Mouse (Mus musculus): ENCODE measurements around the gene Pradc1. TPM values are rescaled to one million over a fixed set of nuclear protein-coding genes. Genes with fewer than 3 reads are reported as not detected.

Pradc1 gene
- total RNA-seq (2021), result 10 to 100 TPM; 25.3 to 26.0 TPM
- long read RNA-seq, experiment 1, partial matches to known transcripts, result 0 of 3 reads
- long read RNA-seq, experiment 1, other reads (novel, unspliced or antisense), result 2 of 3 reads
- long read RNA-seq, experiment 2, partial matches to known transcripts, result 1 of 5 reads
- long read RNA-seq, experiment 2, other reads (novel, unspliced or antisense), result 3 of 5 reads

GRCm38 (mm10) chr6:85451664-85452410, at the start of gene Pradc1:
Pradc1 (minus strand) TSS chr6:85451970.
- H3K4me3 ChIP-seq, result peak within 1 kb of the TSS; percentile 72
- peak; percentile 97 to 98 for DNase-seq (ENCODE audit: extremely low spot score in 1 of 2, low spot score in 2 of 2)
- H3K27ac ChIP-seq, result peak within 1 kb of the TSS; percentile 91
- no peak for TF ChIP-seq CTCF (IDR thresholded peaks at IDR 0.05)
- intact Hi-C loops (cut with DNase I), result loop anchor here (5.0 kb wide), 3 partner anchors 60 to 465 kb away; partner anchors contain the start of genes Alms1, Egr4 and Nat8f1

DNA sequence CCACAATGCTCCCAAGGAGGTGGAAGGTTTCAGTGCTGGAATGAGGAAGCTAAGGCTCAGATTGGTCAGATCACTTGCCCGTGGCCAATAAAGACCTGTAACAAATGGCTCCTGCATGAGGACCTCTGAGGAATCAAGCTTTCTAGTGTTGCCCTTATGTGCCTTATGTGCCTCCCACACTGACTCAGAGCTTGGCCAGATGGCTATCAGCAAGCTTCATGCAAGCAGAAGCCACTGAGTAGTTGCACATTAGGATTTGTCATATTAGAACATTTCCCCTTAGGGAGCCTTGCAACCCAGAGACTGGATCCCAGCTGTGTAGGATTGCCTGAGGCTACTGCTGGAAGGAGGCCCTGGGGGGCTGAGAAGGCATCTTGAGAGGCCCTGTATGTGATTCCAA, 48.6 kb upstream of the Pradc1 start:
- no peak for DNase-seq (ENCODE audit: extremely low spot score in 1 of 2, low spot score in 2 of 2)
- Histone ChIP-seq H3K4me3 (no peak overlapping the region), H3K27ac (no peak overlapping the region)
- TF ChIP-seq CTCF (IDR thresholded peaks at IDR 0.05), result no peak
- intact Hi-C loops (cut with DNase I), result no loop called here

DNA sequence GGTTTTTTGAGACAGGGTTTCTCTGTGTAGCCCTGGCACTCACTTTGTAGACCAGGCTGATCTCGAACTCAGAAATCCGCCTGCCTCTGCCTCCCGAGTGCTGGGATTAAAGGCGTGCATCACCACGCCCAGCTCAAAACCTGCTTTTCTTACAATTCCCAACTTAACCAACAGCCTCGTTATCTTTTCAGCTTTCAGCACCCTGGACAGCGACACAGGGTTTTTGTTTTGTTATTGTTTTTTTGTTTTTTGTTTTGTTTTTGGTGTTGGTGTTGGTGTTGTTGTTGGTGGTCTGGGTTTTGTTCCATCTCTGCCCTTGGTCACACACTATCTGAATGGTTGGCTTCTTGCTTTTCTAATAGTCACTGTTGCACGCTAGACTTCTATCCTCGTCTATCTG, 46.4 kb upstream of the Pradc1 start:
- intact Hi-C loops (cut with DNase I), result no loop called here
- TF ChIP-seq CTCF (IDR thresholded peaks at IDR 0.05), result no peak
- H3K4me3 ChIP-seq, result no peak overlapping the region
- no peak for DNase-seq (ENCODE audit: extremely low spot score in 1 of 2, low spot score in 2 of 2)
- H3K27ac ChIP-seq, result no peak overlapping the region

GRCm38 (mm10) chr6:85496976-85497375, 45.2 kb upstream of the Pradc1 start:
- intact Hi-C loops (cut with DNase I), result no loop called here
- Histone ChIP-seq H3K27ac (no peak overlapping the region), H3K4me3 (no peak overlapping the region)
- no peak for DNase-seq (ENCODE audit: extremely low spot score in 1 of 2, low spot score in 2 of 2)
- no peak for TF ChIP-seq CTCF (IDR thresholded peaks at IDR 0.05)

DNA sequence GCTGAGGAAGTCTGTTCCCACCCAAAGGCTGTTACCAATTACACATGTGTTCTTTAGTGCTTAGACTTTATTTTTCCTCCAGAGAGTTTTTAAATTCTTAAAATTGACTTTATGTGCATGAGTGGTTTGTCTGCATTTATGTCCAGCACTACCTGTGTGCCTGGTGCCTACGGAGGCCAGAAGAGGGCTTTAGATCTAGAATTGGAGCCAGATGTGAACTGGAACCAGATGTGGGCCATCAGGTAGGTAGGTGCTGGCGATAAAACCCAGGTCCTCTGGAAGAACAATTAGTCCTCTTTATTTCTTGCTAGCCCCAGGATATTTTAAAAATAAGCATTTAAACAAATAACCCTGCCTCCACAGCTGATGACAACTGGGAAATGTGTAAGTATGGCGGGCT, 39.8 kb upstream of the Pradc1 start:
- Histone ChIP-seq H3K27ac (no peak overlapping the region), H3K4me3 (no peak overlapping the region)
- no peak for TF ChIP-seq CTCF (IDR thresholded peaks at IDR 0.05)
- intact Hi-C loops (cut with DNase I), result no loop called here
- DNase-seq (ENCODE audit: extremely low spot score in 1 of 2, low spot score in 2 of 2), result no peak

GRCm38 (mm10) chr6:85490252-85490651, 38.5 kb upstream of the Pradc1 start:
- no peak overlapping the region for H3K27ac ChIP-seq
- no peak overlapping the region for H3K4me3 ChIP-seq
- intact Hi-C loops (cut with DNase I), result no loop called here
- TF ChIP-seq CTCF (IDR thresholded peaks at IDR 0.05), result no peak
- DNase-seq (ENCODE audit: extremely low spot score in 1 of 2, low spot score in 2 of 2), result no peak

- TF ChIP-seq CTCF (IDR thresholded peaks at IDR 0.05), result no peak
- no peak for DNase-seq (ENCODE audit: extremely low spot score in 1 of 2, low spot score in 2 of 2)
- intact Hi-C loops (cut with DNase I), result no loop called here
- H3K27ac ChIP-seq, result no peak overlapping the region
- no peak overlapping the region for H3K4me3 ChIP-seq
Measured at GRCm38 (mm10) chr6:85489717-85490116, 37.9 kb upstream of the Pradc1 start.

- TF ChIP-seq CTCF (IDR thresholded peaks at IDR 0.05), result no peak
- DNase-seq (ENCODE audit: extremely low spot score in 1 of 2, low spot score in 2 of 2), result no peak
- Histone ChIP-seq H3K27ac (no peak overlapping the region), H3K4me3 (no peak overlapping the region)
- intact Hi-C loops (cut with DNase I), result no loop called here
Measured at GRCm38 (mm10) chr6:85488510-85488909, 36.7 kb upstream of the Pradc1 start.

- TF ChIP-seq CTCF (IDR thresholded peaks at IDR 0.05), result no peak
- no peak overlapping the region for H3K27ac ChIP-seq
Measured at GRCm38 (mm10) chr6:85485738-85486137, 34.0 kb upstream of the Pradc1 start.

GRCm38 (mm10) chr6:85483843-85484721, 32.3 kb upstream of the Pradc1 start:
- intact Hi-C loops (cut with DNase I), result no loop called here
- peak overlapping the region; percentile 18 for H3K4me3 ChIP-seq
- no peak for DNase-seq (ENCODE audit: extremely low spot score in 1 of 2, low spot score in 2 of 2)
- H3K27ac ChIP-seq, result peak overlapping the region; percentile 47; the same call in 1 of the 2 replicates
- TF ChIP-seq CTCF (IDR thresholded peaks at IDR 0.05), result no peak

More at GRCm38 (mm10) chr6:85485738-85486137, 34.0 kb upstream of the Pradc1 start:
- H3K4me3 ChIP-seq, result no peak overlapping the region
- intact Hi-C loops (cut with DNase I), result no loop called here
- no peak for DNase-seq (ENCODE audit: extremely low spot score in 1 of 2, low spot score in 2 of 2)

GRCm38 (mm10) chr6:85480685-85481084, 28.9 kb upstream of the Pradc1 start:
- TF ChIP-seq CTCF (IDR thresholded peaks at IDR 0.05), result no peak
- peak overlapping the region; percentile 50 for H3K27ac ChIP-seq
- DNase-seq (ENCODE audit: extremely low spot score in 1 of 2, low spot score in 2 of 2), result no peak

DNA sequence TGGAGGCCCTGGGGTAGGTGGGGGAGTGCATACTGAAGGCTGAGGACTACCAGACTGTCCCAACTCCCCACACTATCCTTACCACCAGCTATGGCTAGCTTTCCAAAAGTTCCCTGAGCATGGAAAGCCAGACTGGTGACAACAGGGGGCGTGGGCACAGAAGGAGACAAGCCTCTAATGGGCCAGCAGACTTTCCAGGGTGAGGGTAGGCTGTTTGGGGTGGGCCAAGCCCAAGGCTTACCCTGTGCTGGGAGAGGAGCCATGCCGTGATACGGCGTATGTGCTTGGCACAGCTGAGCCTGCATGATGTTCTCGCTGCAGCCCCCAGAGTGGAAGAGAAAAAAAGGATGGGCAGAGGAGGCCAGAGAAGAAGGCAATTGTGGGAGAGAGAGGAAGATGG, 28.2 kb upstream of the Pradc1 start:
- intact Hi-C loops (cut with DNase I), result loop anchor here (2.0 kb wide), 1 partner anchor 33 kb away; the partner anchor contains the start of gene Egr4

More at GRCm38 (mm10) chr6:85480685-85481084, 28.9 kb upstream of the Pradc1 start:
- intact Hi-C loops (cut with DNase I), result loop anchor here (2.0 kb wide), 1 partner anchor 32 kb away; the partner anchor contains the start of gene Egr4
- no peak overlapping the region for H3K4me3 ChIP-seq

More for the DNA sequence above, 28.2 kb upstream of the Pradc1 start:
- Histone ChIP-seq H3K4me3 (no peak overlapping the region), H3K27ac (peak overlapping the region; percentile 50)
- no peak for DNase-seq (ENCODE audit: extremely low spot score in 1 of 2, low spot score in 2 of 2)
- no peak for TF ChIP-seq CTCF (IDR thresholded peaks at IDR 0.05)

Measured in left cerebral cortex, adult 2 months (tissue).